Mouse (Mus musculus): ENCODE measurements around the gene Akt3.

DNA sequence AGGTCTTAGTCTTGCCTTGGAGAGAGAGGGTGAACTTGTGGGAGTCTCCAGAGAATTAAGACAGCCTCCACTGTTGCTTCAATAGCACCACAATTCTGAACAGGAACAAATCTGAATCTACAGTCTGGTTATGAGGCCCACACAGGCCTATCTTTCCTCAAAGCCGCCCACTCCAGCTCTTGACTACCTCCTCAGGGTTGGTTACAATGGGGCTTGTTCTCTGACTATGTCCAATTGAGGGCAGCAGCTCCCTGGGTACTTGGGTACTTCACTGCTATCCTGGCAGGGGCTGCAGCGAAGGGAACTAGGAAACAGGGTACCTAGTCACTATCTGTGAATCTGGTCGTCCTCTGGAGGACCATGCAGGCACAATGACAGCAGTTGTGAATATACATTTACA is 230.3 kb downstream of the Akt3 start:
- TF ChIP-seq GATA1 (IDR thresholded peaks at IDR 0.05; ENCODE audit: borderline replicate concordance, low read length), result no peak
- TF ChIP-seq FLI1 (IDR thresholded peaks at IDR 0.05; ENCODE audit: low read length), result no peak
